Mouse (Mus musculus): ENCODE measurements around the gene Tldc1. TPM values are rescaled to one million over a fixed set of nuclear protein-coding genes. Genes with fewer than 3 reads are reported as not detected.

Gene Tldc1
- polyA plus RNA-seq, 1 experiment from 2014 or later = 13.9 TPM

DNA sequence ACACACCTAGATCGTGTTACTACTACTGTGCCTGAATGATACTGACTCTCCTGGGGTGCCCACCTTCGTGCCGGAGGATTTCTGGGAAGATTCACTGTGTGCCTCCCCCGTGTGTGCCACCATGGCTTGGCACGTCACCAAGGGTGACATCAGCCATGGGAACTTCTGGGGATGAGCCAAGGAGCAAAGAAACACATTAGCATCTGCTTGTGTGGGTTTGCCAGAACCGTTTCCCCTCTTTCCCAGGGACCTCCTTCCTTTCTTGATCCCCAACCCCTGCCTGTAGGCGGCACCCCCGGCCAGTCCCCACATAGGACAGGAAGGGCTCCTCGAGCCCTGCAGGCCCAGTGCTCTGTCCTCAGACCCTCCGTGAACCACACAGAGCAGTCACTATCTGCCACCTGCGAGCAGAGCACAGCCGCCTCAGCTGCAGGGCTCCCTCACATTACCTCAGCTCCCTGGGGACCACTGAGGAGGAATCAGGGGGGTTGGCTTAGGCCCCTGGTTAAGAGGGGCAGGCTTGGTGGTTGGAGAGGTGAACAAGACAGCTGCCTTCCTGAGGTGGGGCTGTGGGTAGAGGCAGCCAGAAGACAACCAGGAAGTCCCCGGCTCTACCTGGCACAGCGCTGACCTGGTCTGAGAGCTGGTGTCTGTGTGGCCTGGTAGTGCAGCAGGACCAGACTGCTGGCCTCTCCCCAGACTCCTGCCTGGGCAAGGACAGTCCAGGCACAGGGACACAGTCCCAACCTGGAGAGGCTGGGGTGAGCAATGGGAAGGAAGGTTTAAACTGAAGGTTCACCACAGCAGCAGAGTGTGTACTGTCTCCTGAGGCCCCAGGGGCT, 28.4 kb upstream of the Tldc1 start:
- H3K4me1 ChIP-seq (replicated peaks; ENCODE audit: control insufficient read depth, insufficient read depth, low read length) = peaks cover 2% of the 10 kb centered on the region; the same call in 1 of the 2 replicates
- H3K9me3 ChIP-seq (ENCODE audit: control insufficient read depth, low read length) = no peaks in the 10 kb centered on the region
- 0 out of 2 replicates have a peak, but pooled peaks have one; percentile 12 for ATAC-seq (ENCODE audit: low read depth)
- H3K4me3 ChIP-seq (ENCODE audit: low read length) = no peak overlapping the region
- H3K36me3 ChIP-seq (ENCODE audit: control insufficient read depth, insufficient read depth, low read length) = no peaks in the 10 kb centered on the region
- WGBS = 58% methylated on average over 14 of the region's 14 CpGs
- no peak overlapping the region for H3K27ac ChIP-seq (ENCODE audit: low read length)
- no peak overlapping the region for H3K4me2 ChIP-seq (ENCODE audit: low read depth, low read length)
- no peaks in the 10 kb centered on the region for H3K27me3 ChIP-seq (ENCODE audit: control insufficient read depth, insufficient read depth, low read depth, low read length)
- no peak overlapping the region for H3K9ac ChIP-seq (ENCODE audit: low read length)

DNA sequence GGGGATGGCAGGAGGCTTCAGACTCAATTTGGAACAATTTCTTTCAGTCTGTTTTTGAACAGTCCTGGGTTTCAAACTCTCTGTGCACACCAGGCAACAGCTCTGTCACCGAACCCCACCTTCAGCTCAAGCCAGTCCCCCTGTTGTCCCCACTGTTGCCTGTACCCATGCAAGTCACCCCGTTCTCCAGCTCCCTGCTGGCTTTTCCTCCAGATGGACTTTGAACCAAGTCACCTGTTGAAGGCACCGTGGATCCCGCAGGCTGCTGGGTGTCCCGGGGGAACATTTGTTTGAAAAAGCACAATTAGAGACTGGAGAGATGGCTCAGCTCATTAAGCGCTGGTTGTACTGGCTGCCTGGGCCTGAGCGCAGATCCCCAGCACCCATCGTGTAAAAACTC, 27.1 kb upstream of the Tldc1 start:
- Histone ChIP-seq H3K9ac (ENCODE audit: low read length) (no peak overlapping the region), H3K4me3 (ENCODE audit: low read length) (no peak overlapping the region), H3K27me3 (ENCODE audit: control insufficient read depth, insufficient read depth, low read depth, low read length) (no peaks in the 10 kb centered on the region), H3K9me3 (ENCODE audit: control insufficient read depth, low read length) (no peaks in the 10 kb centered on the region), H3K36me3 (ENCODE audit: control insufficient read depth, insufficient read depth, low read length) (no peaks in the 10 kb centered on the region), H3K4me1 (replicated peaks; ENCODE audit: control insufficient read depth, insufficient read depth, low read length) (peaks cover 2% of the 10 kb centered on the region; the same call in 1 of the 2 replicates), H3K4me2 (ENCODE audit: low read depth, low read length) (no peak overlapping the region), H3K27ac (ENCODE audit: low read length) (no peak overlapping the region)
- no peak for ATAC-seq (ENCODE audit: low read depth)
- WGBS = 65% methylated on average over 8 of the region's 8 CpGs

DNA sequence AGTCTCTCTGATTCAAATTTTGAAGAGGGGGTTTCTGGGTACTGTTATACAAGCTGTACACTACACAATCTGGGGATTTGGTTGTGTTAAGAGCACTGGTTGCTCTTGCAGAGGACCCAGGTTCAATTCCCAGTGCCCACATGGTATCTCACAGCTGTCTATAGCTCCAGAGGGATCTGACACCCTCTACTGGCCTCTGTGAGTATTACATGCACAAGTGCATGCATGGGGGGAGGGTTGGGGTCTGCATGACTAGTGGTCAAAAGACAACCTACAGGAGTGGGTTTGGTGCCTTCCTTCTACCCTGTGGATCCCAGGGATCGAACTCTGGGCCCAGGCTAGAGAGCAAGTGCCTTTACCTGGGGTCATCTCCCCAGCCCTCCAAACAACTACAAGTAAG, 24.4 kb upstream of the Tldc1 start:
- no peak for ATAC-seq (ENCODE audit: low read depth)
- WGBS = 89% methylated on average over 1 of the region's 1 CpGs

DNA sequence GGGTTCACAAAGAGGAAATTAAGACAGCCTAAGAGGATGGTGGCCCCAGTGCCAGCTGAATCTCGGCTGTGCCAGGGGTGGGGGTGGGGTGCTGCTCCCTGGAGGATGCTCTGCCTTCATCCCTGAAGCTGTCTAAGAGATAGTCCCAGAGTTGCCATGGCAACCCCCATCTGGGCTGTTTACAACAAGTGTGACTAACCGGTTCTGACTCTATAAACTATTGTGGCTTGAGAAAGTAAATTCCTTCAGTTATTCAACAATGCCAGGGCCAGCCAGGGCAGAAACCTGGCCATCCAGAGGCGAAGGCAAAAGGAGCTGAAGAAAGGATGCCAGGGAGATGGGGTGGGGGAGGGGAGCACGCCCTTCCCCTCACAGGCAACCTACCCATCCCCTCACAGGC, 23.0 kb upstream of the Tldc1 start:
- ATAC-seq (ENCODE audit: low read depth) = no peak
- Histone ChIP-seq H3K9me3 (ENCODE audit: control insufficient read depth, low read length) (no peaks in the 10 kb centered on the region), H3K36me3 (ENCODE audit: control insufficient read depth, insufficient read depth, low read length) (no peaks in the 10 kb centered on the region), H3K4me2 (ENCODE audit: low read depth, low read length) (no peak overlapping the region), H3K4me1 (replicated peaks; ENCODE audit: control insufficient read depth, insufficient read depth, low read length) (peaks cover 10% of the 10 kb centered on the region), H3K27me3 (ENCODE audit: control insufficient read depth, insufficient read depth, low read depth, low read length) (no peaks in the 10 kb centered on the region), H3K4me3 (ENCODE audit: low read length) (no peak overlapping the region), H3K27ac (ENCODE audit: low read length) (no peak overlapping the region), H3K9ac (ENCODE audit: low read length) (no peak overlapping the region)
- 21% methylated on average over 4 of the region's 4 CpGs for WGBS

More for the DNA sequence above, 24.4 kb upstream of the Tldc1 start:
- Histone ChIP-seq H3K27ac (ENCODE audit: low read length) (no peak overlapping the region), H3K27me3 (ENCODE audit: control insufficient read depth, insufficient read depth, low read depth, low read length) (no peaks in the 10 kb centered on the region), H3K4me3 (ENCODE audit: low read length) (no peak overlapping the region), H3K4me1 (replicated peaks; ENCODE audit: control insufficient read depth, insufficient read depth, low read length) (peaks cover 13% of the 10 kb centered on the region), H3K9ac (ENCODE audit: low read length) (no peak overlapping the region), H3K4me2 (ENCODE audit: low read depth, low read length) (no peak overlapping the region), H3K36me3 (ENCODE audit: control insufficient read depth, insufficient read depth, low read length) (no peaks in the 10 kb centered on the region), H3K9me3 (ENCODE audit: control insufficient read depth, low read length) (no peaks in the 10 kb centered on the region)

DNA sequence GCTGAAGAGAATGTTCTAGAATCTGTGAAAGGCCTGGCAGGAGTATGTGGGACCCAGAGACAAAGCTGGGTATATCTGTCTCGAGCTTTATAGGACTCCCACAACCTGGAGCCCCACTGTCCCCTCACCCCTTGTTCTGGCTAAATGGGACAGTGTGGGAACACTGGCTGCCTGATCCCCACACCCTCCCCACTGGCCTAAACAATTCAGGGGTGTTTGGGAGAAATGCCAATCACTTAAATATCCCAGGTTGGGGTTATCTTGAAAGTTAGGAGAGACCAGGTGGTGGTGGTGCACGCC, 20.7 kb upstream of the Tldc1 start:
- no peaks in the 10 kb centered on the region for H3K9me3 ChIP-seq (ENCODE audit: control insufficient read depth, low read length)
- peak overlapping the region; percentile 51 for H3K4me2 ChIP-seq (ENCODE audit: low read depth, low read length)
- H3K27me3 ChIP-seq (ENCODE audit: control insufficient read depth, insufficient read depth, low read depth, low read length) = no peaks in the 10 kb centered on the region
- 66% methylated on average over 2 of the region's 2 CpGs for whole genome bisulfite sequencing
- no peaks in the 10 kb centered on the region for H3K36me3 ChIP-seq (ENCODE audit: control insufficient read depth, insufficient read depth, low read length)
- H3K9ac ChIP-seq (ENCODE audit: low read length) = peak overlapping the region; percentile 37; the same call in 1 of the 2 replicates
- H3K4me1 ChIP-seq (replicated peaks; ENCODE audit: control insufficient read depth, insufficient read depth, low read length) = peaks cover 10% of the 10 kb centered on the region
- no peak overlapping the region for H3K4me3 ChIP-seq (ENCODE audit: low read length)
- no peak for ATAC-seq (ENCODE audit: low read depth)
- H3K27ac ChIP-seq (ENCODE audit: low read length) = no peak overlapping the region

DNA sequence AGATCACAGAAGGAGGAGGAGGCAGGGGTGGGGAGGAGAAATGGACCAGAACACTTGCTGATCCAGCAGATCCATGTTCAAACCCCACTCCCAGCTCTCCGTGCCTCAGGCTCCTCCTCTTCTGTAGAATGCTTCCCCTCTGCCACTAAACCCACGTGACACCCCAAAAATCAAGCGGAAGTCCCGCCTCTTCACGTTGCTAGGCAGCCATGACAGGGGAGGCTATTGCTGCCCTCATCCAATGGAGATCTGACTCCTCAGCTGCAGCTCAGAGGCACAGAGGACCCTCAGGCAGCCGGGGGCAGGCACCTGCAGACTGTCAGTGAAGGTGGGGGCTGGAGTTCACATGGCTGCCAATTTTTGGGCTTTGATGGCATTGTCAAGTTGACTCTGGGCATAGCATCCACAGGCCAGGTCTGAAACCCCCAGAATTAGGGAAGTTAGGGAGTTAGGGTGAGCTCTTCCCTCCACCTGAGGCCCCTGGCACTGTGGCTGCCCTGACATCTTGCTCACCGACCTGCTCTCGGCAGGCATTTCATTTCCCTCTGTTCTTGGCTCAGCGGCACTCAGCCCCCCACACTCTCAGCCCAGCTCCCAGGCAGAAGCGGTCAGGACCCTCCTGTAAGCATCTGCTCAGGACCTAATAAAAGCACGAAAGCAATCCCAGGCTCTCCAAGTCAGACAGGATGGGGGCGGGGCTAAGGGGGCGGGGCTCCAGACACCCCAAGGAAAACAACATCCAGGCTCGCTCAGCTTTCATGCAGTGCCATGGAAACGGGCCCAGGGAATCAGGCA, 20.2 kb upstream of the Tldc1 start:
- 7% methylated on average over 15 of the region's 15 CpGs for WGBS
- 0 out of 2 replicates have a peak overlapping the region, but pooled peaks have one; percentile 13 for H3K27ac ChIP-seq (ENCODE audit: low read length)
- H3K9ac ChIP-seq (ENCODE audit: low read length) = peak overlapping the region; percentile 37

DNA sequence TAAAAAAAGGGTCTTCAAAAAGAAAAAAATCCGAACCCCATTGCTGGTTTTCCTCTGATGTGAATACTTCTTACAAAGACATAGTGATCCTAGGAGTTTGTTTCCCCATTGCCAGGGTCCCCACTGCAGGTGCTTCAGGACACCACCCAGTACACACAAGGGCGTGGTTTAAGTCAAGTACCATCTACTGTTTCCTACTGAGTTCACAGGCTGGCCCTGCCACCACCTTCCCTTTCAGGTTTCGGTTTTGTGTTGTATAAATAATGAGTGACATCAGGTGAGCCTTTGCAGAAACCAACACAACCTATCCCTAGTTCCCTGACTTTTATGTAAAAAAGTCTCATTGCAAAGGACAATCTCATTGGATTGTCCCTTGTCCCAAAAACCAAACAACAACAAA, 17.4 kb upstream of the Tldc1 start:
- no peaks in the 10 kb centered on the region for H3K27me3 ChIP-seq (ENCODE audit: control insufficient read depth, insufficient read depth, low read depth, low read length)
- H3K4me3 ChIP-seq (ENCODE audit: low read length) = no peak overlapping the region
- H3K9ac ChIP-seq (ENCODE audit: low read length) = no peak overlapping the region
- 72% methylated on average over 3 of the region's 3 CpGs for WGBS
- H3K9me3 ChIP-seq (ENCODE audit: control insufficient read depth, low read length) = no peaks in the 10 kb centered on the region
- H3K4me2 ChIP-seq (ENCODE audit: low read depth, low read length) = no peak overlapping the region
- ATAC-seq (ENCODE audit: low read depth) = no peak
- H3K4me1 ChIP-seq (replicated peaks; ENCODE audit: control insufficient read depth, insufficient read depth, low read length) = peaks cover 16% of the 10 kb centered on the region
- H3K27ac ChIP-seq (ENCODE audit: low read length) = no peak overlapping the region
- H3K36me3 ChIP-seq (ENCODE audit: control insufficient read depth, insufficient read depth, low read length) = no peaks in the 10 kb centered on the region

More for the DNA sequence above, 20.2 kb upstream of the Tldc1 start:
- Histone ChIP-seq H3K4me1 (replicated peaks; ENCODE audit: control insufficient read depth, insufficient read depth, low read length) (peaks cover 10% of the 10 kb centered on the region), H3K27me3 (ENCODE audit: control insufficient read depth, insufficient read depth, low read depth, low read length) (no peaks in the 10 kb centered on the region), H3K9me3 (ENCODE audit: control insufficient read depth, low read length) (no peaks in the 10 kb centered on the region), H3K36me3 (ENCODE audit: control insufficient read depth, insufficient read depth, low read length) (no peaks in the 10 kb centered on the region), H3K4me3 (ENCODE audit: low read length) (peak overlapping the region; percentile 15; the same call in 1 of the 2 replicates), H3K4me2 (ENCODE audit: low read depth, low read length) (peak overlapping the region; percentile 51)
- ATAC-seq (ENCODE audit: low read depth) = peak; percentile 75

DNA sequence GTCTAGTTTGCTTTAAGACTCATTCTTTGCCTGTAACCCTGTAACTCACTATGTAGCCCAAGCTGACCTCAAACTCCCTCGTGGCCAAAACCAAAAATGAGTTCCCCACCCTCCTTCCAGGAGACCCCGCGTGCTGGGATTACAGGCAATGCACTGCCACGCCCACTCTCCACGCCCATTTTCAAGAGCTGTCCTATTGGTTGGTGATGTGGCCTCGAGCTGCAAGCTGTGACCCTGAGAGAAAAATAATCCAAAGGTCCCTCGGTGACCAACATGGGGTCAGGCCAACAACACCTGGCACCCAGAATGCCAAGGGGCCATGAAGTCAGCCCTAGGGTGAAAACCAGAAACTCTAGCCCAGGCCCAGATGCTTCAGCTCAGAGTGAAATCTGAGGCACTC, 16.5 kb upstream of the Tldc1 start:
- H3K27ac ChIP-seq (ENCODE audit: low read length) = no peak overlapping the region
- no peaks in the 10 kb centered on the region for H3K9me3 ChIP-seq (ENCODE audit: control insufficient read depth, low read length)
- no peaks in the 10 kb centered on the region for H3K36me3 ChIP-seq (ENCODE audit: control insufficient read depth, insufficient read depth, low read length)
- no peak overlapping the region for H3K9ac ChIP-seq (ENCODE audit: low read length)
- no peaks in the 10 kb centered on the region for H3K27me3 ChIP-seq (ENCODE audit: control insufficient read depth, insufficient read depth, low read depth, low read length)
- H3K4me2 ChIP-seq (ENCODE audit: low read depth, low read length) = no peak overlapping the region
- WGBS = 49% methylated on average over 7 of the region's 7 CpGs
- no peak overlapping the region for H3K4me3 ChIP-seq (ENCODE audit: low read length)
- no peak for ATAC-seq (ENCODE audit: low read depth)
- H3K4me1 ChIP-seq (replicated peaks; ENCODE audit: control insufficient read depth, insufficient read depth, low read length) = peaks cover 16% of the 10 kb centered on the region

Measured in lung, embryonic 16.5 days (tissue).